Mouse (Mus musculus) forebrain, embryonic 10.5 days (tissue): ENCODE data around the gene Coa4. TPM values are rescaled to one million over a fixed set of nuclear protein-coding genes. Genes with fewer than 3 reads are reported as not detected.
"Not testable (repeated sequence)": the region's sequence is repeated elsewhere in the genome, so short reads cannot be mapped to it uniquely, and the experiment has no call there.

Experiments
- DNase-seq: peaks from one replicate; pipeline ENCODE4 v3.0.0-alpha.2; 2017; ENCODE audit warnings: low spot score; ENCODE audit errors: extremely low spot score
- H3K27ac ChIP-seq: fragments of 300-500 bp; sonication (generic); 2 replicates; pipeline ENCODE4 v1.5.1; 2016; ENCODE audit warnings: mild to moderate bottlenecking
- H3K27me3 ChIP-seq: fragments of 300-500 bp; sonication (generic); 2 replicates; pipeline ENCODE4 v1.6.1; 2016; ENCODE audit warnings: mild to moderate bottlenecking; ENCODE audit not compliant: poor library complexity, severe bottlenecking
- H3K36me3 ChIP-seq: fragments of 300-500 bp; sonication (generic); replicated peaks from 2 replicates; pipeline ENCODE4 v1.6.1; 2016; ENCODE audit warnings: mild to moderate bottlenecking, moderate library complexity
- H3K4me1 ChIP-seq: fragments of 300-500 bp; sonication (generic); 2 replicates; pipeline ENCODE4 v1.6.1; 2016
- H3K4me3 ChIP-seq: fragments of 300-500 bp; sonication (generic); 2 replicates; pipeline ENCODE4 v1.5.1; 2016; ENCODE audit warnings: mild to moderate bottlenecking, moderate library complexity
- H3K9me3 ChIP-seq: fragments of 300-500 bp; sonication (generic); 2 replicates; pipeline ENCODE4 v1.6.1; 2016; ENCODE audit warnings: mild to moderate bottlenecking, moderate library complexity
- WGBS: fragments of 180-500 bp; shearing (Covaris S2); methylation state at CpG from one replicate; pipeline ENCODE4 v1.1.7; 2016; 5-methylcytosine and 5-hydroxymethylcytosine counted together
- polyA plus RNA-seq: library from polyadenylated mRNA; unstranded; fragments of >200 nt; fragmentation: Nextera tagmentation; extraction: Ambion mirVana; gene quantifications from 2 replicates; pipeline ENCODE4 v1.2.1, GENCODE M21; 2016

The Coa4 gene
- polyA plus RNA-seq, 1 experiment from 2014 or later = 20.4 TPM

GRCm38 (mm10) chr7:100550338-100551007, 13.6 kb downstream of the Coa4 start:
- WGBS = 75% methylated on average over 5 of the region's 5 CpGs
- Histone ChIP-seq H3K27me3 (no peaks in the 10 kb centered on the region), H3K27ac (no peak overlapping the region), H3K4me3 (no peak overlapping the region), H3K4me1 (peaks cover 9% of the 10 kb centered on the region), H3K36me3 (peaks cover 17% of the 10 kb centered on the region), H3K9me3 (no peaks in the 10 kb centered on the region)
- no peak for DNase-seq

- Histone ChIP-seq H3K4me1 (peaks cover 14% of the 10 kb centered on the region), H3K27me3 (no peaks in the 10 kb centered on the region), H3K36me3 (peaks cover 7% of the 10 kb centered on the region; the same call in 1 of the 2 replicates), H3K27ac (peak overlapping the region; percentile 81; the same call in 1 of the 2 replicates), H3K4me3 (no peak overlapping the region), H3K9me3 (no peaks in the 10 kb centered on the region)
- no peak for DNase-seq
- 67% methylated on average over 5 of the region's 5 CpGs for WGBS
Observed at GRCm38 (mm10) chr7:100554939-100555338, 18.1 kb downstream of the Coa4 start.

GRCm38 (mm10) chr7:100555431-100555951, 18.6 kb downstream of the Coa4 start:
- H3K4me3 ChIP-seq = no peak overlapping the region
- H3K4me1 ChIP-seq = peaks cover 14% of the 10 kb centered on the region
- 25% methylated on average over 13 of the region's 13 CpGs for WGBS
- H3K27me3 ChIP-seq = no peaks in the 10 kb centered on the region
- H3K36me3 ChIP-seq = peaks cover 6% of the 10 kb centered on the region; the same call in 1 of the 2 replicates
- peak; percentile 26 for DNase-seq
- H3K9me3 ChIP-seq = no peaks in the 10 kb centered on the region
- H3K27ac ChIP-seq = peak overlapping the region; percentile 81

GRCm38 (mm10) chr7:100557241-100557640, 20.4 kb downstream of the Coa4 start:
- H3K4me1 ChIP-seq = peaks cover 15% of the 10 kb centered on the region
- H3K36me3 ChIP-seq = no peaks in the 10 kb centered on the region; the same call in 1 of the 2 replicates
- no peak for DNase-seq
- H3K4me3 ChIP-seq = no peak overlapping the region
- H3K27me3 ChIP-seq = no peaks in the 10 kb centered on the region
- H3K27ac ChIP-seq = no peak overlapping the region
- WGBS = 91% methylated on average over 5 of the region's 5 CpGs
- no peaks in the 10 kb centered on the region for H3K9me3 ChIP-seq

- Histone ChIP-seq H3K36me3 (no peaks in the 10 kb centered on the region; the same call in 1 of the 2 replicates), H3K4me1 (peaks cover 17% of the 10 kb centered on the region), H3K27ac (no peak overlapping the region), H3K9me3 (no peaks in the 10 kb centered on the region), H3K4me3 (no peak overlapping the region), H3K27me3 (no peaks in the 10 kb centered on the region)
- WGBS = 89% methylated on average over 4 of the region's 4 CpGs
- DNase-seq = no peak
Observed at GRCm38 (mm10) chr7:100559331-100559730, 22.5 kb downstream of the Coa4 start.

- H3K4me3 ChIP-seq = no peak overlapping the region
- 0 out of 2 replicates have a peak, but pooled peaks cover 4% of the 10 kb centered on the region for H3K4me1 ChIP-seq
- 83% methylated on average over 11 of the region's 11 CpGs for WGBS
- peaks cover 7% of the 10 kb centered on the region; the same call in 1 of the 2 replicates for H3K36me3 ChIP-seq
- DNase-seq = no peak
- H3K9me3 ChIP-seq = no peaks in the 10 kb centered on the region
- H3K27ac ChIP-seq = no peak overlapping the region
- no peaks in the 10 kb centered on the region for H3K27me3 ChIP-seq
Observed at GRCm38 (mm10) chr7:100561861-100562587, 25.2 kb downstream of the Coa4 start.

- not testable (repeated sequence) for H3K4me1 ChIP-seq, DNase-seq, H3K9me3 ChIP-seq, H3K4me3 ChIP-seq, H3K27me3 ChIP-seq, H3K27ac ChIP-seq
- WGBS = 81% methylated on average over 5 of the region's 5 CpGs
- peaks cover 12% of the 10 kb centered on the region for H3K36me3 ChIP-seq
Observed at GRCm38 (mm10) chr7:100567238-100567637, 30.4 kb downstream of the Coa4 start.

GRCm38 (mm10) chr7:100569907-100570306, 33.0 kb downstream of the Coa4 start:
- Histone ChIP-seq H3K36me3 (peaks cover 7% of the 10 kb centered on the region), H3K4me3 (no peak overlapping the region), H3K4me1 (no peaks in the 10 kb centered on the region), H3K27ac (no peak overlapping the region), H3K9me3 (no peaks in the 10 kb centered on the region), H3K27me3 (no peaks in the 10 kb centered on the region)
- DNase-seq = no peak

- Histone ChIP-seq H3K27ac (no peak overlapping the region), H3K9me3 (no peaks in the 10 kb centered on the region), H3K4me3 (no peak overlapping the region), H3K27me3 (no peaks in the 10 kb centered on the region), H3K4me1 (no peaks in the 10 kb centered on the region), H3K36me3 (peaks cover 5% of the 10 kb centered on the region)
- DNase-seq = no peak
- 91% methylated on average over 3 of the region's 3 CpGs for WGBS
Observed at GRCm38 (mm10) chr7:100570930-100571715, 34.3 kb downstream of the Coa4 start.

GRCm38 (mm10) chr7:100572061-100572460, 35.2 kb downstream of the Coa4 start:
- H3K36me3 ChIP-seq = peaks cover 5% of the 10 kb centered on the region
- no peak overlapping the region for H3K4me3 ChIP-seq
- WGBS = 88% methylated on average over 4 of the region's 4 CpGs
- H3K9me3 ChIP-seq = no peaks in the 10 kb centered on the region
- H3K27me3 ChIP-seq = no peaks in the 10 kb centered on the region
- no peaks in the 10 kb centered on the region for H3K4me1 ChIP-seq
- H3K27ac ChIP-seq = no peak overlapping the region
- DNase-seq = no peak

GRCm38 (mm10) chr7:100572704-100573103, 35.8 kb downstream of the Coa4 start:
- H3K36me3 ChIP-seq = no peaks in the 10 kb centered on the region
- no peak for DNase-seq
- 87% methylated on average over 4 of the region's 4 CpGs for WGBS
- no peak overlapping the region for H3K4me3 ChIP-seq
- H3K4me1 ChIP-seq = no peaks in the 10 kb centered on the region
- H3K9me3 ChIP-seq = no peaks in the 10 kb centered on the region
- H3K27ac ChIP-seq = no peak overlapping the region
- H3K27me3 ChIP-seq = no peaks in the 10 kb centered on the region

GRCm38 (mm10) chr7:100578794-100579193, 41.9 kb downstream of the Coa4 start:
- Histone ChIP-seq H3K4me3 (no peak overlapping the region), H3K4me1 (peaks cover 14% of the 10 kb centered on the region), H3K27ac (no peak overlapping the region), H3K9me3 (no peaks in the 10 kb centered on the region), H3K27me3 (no peaks in the 10 kb centered on the region), H3K36me3 (no peaks in the 10 kb centered on the region)
- WGBS = 85% methylated on average over 2 of the region's 2 CpGs
- no peak for DNase-seq
